Mouse (Mus musculus) retina, embryonic 14.5 days (tissue): ENCODE measurements at regions not wholly inside any gene's neighbourhood (a gene's known extent, or its start where the extent isn't known, plus 50 kb on each side); places are given as distances from the start of the nearest gene placed in this dataset.
A peak's percentile ranks its signal among the peaks of the same experiment; 100 is the strongest.

Experiments used
- DNase-seq: peaks from one replicate; pipeline ENCODE4 v3.0.0-alpha.2; 2015; ENCODE audit warnings: low spot score

DNA sequence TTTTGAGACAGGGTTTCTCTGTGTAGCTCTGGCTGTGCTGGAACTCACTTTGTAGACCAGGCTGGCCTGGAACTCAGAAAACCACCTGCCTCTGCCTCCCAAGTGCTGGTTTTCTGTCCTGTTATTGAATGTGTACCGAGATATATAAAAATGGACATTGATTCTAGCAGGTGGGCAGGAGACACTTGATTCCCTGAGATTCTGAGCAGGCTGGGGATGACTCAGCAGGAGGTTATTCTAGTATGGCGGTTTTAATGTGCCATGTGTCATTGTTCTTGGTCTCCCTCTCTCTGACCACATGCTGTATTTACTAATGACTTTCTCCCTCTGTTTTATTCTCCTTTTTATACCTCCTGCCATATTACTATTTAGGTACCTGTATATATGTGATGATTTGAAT is 517.2 kb upstream of the Pkn2 start:
- DNase-seq, result no peak

DNA sequence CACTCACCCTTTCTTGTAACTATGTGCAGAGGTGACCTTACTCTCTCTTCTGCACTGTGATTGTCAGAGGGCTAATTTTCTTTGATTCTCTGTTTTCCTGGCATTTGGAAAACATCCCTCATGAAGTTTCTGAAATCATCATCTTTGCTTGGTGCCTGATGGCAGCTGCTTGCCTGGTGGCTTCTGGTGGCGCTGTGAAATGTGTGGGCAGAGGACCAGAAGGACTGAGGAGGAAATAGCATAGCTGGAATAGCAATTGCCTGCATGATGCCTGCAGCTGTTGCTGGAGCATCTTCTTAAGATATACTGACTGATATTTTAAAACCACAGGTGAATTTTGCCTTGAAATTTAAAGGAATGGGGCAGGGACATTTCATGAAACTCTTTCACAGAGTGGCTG is 502.6 kb upstream of the Pkn2 start:
- no peak for DNase-seq

DNA sequence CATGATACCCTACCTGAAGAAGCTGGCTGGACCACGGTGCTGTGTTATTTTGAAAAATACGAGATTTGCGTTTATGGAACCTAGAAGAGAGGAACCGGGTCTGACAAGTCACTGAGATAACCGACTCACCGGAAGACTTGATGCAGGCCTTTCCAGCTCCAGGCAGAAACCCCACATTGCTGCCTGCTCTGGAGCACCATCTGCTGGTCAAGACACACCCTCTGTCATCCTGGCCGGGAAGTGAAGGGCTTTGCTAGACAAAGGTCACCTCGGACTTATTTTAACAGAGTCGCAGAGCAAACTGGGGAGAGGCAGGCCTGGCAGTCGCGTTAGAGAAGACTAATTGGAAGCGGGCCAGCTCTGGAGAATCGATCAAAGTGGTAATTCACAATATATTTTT is 497.4 kb upstream of the Pkn2 start:
- DNase-seq, result peak; percentile 81

DNA sequence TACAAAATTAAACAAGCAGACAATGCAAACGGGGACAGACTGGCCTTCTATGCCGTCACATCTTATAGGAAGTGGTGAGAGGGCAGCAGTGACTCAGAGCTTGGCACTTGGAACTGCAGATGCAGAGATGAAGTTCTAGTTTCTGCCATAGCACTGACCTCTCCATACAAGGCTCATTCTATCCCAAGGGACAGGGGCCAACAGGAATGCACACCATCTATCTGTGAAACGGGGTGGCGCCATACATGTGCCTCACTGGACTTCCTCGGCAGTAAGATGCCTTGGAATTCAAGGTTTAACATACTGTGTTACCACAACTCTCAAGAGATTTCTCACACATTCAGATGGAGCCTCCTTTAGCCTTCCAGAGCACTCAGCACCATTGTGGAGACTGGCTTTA is 495.6 kb upstream of the Pkn2 start:
- no peak for DNase-seq

DNA sequence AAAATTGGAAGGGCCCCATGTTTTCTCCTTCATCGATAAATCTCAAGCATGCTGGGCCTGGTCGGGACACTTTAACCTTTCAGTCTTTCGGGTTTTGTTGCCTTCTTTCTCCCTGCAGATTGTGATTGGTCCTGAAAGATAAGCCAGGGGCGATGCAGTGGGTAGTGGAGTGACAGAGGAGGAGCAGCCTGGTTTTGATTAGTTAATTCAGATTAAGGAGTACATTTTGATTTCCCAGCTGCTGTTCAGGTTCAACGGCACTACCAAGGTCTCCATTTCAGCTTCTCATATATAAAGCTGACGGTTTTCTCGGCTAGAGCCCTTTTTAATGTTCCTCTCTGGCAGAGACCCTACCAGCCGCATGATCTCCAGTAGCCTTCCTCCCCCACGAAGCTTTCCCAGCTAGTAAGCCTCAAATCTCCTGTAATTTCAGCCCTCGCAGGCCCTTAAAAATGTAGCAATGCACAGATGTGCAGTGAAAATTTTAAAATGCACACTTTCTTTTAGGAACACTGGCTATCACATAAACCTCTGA is 493.8 kb upstream of the Pkn2 start:
- DNase-seq, result no peak

DNA sequence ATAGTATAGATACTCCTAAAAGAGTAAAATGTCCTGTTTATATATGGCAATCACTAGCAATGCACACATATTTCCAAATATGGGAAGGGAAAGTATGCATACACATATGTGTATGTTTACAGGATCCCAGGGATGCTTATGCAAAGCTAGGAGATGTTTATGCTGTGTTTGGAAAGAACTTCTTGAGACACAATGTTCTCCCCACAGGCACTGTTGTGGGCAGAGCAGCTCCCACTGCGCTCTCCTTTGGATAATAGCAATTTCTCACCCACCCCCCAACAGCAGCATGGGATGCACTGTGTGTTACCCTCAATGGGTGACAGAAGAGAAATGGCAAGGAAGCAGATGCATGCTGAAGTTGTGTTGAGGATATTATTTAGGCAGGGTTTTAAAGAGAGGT is 491.7 kb upstream of the Pkn2 start:
- no peak for DNase-seq

DNA sequence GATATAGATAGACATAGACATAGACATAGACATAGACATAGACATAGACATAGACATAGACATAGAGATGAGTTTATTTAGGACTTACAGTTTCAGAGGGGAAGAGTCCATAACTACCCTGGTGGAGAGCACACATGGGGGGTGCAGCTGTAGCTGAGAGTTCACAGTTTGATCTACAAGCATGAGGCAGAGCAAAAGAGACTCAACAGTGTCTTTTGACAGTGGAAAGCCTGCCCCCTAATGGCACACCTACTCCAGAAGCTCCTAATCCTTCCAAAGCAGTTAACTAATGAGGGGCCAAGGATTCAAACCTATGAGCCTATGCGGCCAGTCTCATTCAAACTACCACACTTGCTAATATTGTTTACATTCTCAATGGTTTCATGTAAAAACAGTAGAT is 487.2 kb upstream of the Pkn2 start:
- DNase-seq, result no peak

DNA sequence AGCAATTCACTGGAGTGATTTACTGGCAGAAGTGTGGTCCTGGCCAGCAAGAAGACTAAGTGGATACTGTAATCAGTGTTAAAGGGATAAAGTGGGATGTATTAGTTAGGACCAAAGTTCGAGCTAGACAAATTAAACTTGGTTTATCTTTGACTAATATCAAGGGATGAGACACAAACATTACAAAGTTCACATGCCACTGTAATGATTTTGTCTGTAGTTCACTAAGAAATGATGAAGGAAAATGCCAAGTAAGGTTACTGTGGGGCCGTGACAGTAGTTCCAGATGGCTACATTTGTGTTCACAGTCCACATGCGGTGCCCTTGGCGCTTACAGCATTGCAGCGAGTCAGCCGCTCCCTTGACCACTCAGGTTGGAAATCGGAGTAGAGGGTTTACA is 458.2 kb upstream of the Pkn2 start:
- no peak for DNase-seq

DNA sequence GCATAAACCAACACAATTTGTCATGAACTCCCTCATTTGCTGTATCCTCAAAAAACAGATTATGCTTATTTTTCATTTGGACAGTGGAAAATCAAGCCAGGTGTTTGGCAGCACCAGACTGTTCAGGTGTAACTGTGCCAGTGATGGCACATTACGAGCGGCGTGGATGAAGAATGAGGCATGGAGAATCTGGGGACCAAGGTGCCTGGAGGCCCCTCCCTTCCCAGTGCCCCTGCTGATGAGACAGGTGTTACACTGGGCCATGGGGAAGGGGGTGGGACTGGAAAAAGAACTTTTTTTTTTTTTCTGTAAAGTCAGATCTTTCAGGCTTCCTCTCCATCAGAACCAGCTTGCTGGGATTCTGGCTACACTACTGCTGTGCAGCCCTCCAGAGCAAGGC is 451.5 kb upstream of the Pkn2 start:
- DNase-seq, result no peak

DNA sequence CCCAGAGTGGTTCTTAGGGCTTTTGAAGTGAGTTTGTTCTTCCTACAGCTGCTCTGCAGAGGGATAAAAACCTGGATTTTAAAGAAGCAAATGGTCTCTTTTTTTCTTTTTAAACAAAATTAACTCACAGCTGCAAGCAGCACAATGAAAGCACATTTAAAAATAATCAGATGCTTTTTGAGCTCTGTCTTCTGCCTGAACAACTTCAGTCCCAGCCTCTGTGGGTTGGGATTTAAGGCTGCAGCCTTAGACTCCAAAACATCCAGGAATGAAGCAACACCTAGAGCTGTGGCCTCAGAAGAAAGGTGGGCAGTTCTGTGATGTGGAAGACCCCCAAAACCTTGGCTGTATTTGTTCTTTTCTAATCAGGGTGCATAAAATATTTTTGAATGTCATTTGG is 446.7 kb upstream of the Pkn2 start:
- DNase-seq, result no peak

DNA sequence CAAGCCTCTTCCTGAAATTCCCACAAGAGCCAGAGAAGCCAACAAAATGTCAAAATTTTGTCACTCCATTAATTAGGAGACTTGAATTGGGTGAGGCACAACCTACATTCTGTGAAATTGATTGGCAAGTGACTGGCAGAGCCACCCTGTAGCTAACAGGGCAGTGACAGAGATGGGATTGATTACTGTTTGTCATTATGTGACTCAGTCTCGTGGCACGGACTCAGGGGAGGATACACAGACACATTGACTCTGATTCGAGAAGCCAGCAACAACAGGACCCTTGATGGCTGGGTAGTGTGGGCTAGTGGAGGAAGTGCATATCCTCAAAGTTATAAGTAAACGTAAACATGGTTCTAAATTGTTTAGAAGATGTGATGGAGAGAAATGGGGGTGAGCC is 445.8 kb upstream of the Pkn2 start:
- no peak for DNase-seq

DNA sequence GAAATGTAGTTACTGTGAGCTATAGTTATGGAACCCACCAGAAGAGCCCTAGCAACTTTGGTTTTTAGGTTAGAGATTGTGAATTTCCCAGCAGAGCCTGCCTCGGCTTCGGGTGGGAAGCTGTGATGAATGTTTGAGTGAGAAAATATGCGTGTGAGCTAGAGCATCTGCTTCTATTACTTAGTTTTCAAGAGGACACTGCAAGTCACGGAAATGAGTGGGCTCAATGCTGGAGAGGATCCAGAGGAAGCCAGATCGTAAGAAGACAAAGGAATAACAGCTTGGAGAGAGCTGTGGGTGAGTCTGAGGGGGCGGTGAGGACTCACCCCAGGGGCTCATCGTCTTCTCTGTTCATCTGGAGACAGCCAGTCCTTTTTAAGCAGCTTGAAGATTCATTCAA is 434.7 kb upstream of the Pkn2 start:
- no peak for DNase-seq

DNA sequence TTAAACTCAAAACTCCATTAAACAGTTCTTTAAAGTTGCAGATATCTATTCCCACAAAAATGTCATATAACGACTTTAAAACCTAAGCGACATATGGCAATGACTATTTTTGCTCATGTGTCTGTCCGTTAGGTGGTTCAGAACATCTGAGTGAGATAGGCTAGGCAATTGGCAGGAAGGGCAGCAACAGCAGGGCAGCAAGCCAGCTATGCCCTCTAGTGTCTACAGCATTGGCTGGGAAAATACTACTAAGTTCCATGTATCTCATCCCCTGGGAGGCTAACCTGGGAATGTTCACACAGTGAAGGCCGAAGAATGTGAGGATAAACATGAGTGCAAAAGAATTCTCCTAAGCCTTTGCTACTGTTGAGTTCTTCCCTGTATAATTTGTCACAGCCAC is 410.0 kb upstream of the Pkn2 start:
- no peak for DNase-seq

DNA sequence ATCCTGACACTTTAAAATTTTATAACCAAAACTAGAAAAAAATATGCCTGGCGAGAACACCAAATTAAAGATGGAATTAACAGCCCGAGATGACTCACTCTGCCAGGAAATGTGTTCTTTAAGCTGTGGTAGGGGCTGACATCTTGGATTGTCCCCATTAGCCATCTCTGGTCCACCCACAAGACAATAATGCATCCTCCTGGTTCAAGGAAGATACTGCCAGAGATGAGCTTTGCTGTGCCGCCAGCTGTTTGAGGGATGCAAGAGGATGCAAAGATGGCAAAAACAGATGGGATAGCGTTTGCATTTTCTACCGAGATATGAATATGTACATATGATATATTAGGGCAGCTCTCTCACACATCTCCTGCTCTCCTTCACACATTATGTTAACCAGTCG is 382.3 kb upstream of the Pkn2 start:
- no peak for DNase-seq

DNA sequence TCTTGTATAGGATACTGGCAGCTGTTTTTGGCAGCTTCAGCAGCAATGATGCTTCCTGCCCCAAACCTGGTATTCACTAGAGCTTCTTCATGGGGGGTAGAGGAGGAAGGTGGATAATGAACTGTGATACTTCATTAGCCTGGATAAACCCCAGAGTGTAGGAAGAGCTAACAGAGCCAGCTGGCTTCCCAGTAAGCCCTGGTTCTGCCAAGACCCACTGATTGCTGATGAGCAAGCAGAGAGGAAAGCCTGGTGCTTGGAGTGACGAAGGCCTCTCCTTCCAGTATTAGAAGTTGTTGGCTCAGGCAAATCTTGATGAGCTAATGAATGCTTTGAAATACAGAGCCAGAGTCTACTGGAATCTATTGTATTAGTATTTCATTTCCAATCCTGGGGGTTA is 370.8 kb upstream of the Pkn2 start:
- DNase-seq, result no peak

DNA sequence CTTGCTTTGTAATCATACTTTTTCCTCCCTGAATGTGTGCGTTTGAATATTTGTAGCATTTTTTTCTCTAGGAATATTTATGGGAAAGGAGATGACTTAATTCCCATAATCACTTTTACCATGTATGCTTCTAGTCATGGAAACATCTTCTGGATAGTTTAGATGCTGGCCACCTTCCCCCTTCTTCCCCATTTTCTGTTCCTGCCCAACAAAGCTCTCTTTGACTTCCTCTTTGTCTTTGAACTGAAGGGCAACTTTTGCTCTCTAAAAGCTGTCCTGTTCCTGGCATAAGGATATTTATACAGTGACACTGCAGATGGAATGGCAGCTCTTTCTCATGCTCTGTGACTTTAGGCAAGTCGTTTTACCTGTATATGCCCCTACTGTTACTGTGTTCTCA is 370.2 kb upstream of the Pkn2 start:
- no peak for DNase-seq

DNA sequence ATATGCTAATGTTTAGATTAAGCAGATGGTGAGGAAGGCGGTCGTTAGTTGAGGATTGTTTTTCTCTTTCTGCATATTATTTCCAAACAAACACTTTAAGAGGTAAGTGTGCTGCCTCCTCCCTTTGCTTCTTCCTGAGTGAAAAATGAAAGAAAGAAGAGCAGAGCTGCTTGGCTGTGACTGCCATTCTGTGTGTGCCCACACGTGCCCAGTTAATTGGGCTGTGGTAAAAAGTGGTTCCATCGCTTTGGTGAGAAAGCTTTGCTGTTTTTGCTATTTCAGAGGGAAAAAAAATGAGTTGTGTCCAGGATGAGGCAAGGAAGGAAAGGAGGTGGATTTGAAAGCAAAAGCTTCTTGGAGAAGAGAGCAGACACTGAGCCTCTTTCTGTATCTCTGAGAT is 360.9 kb upstream of the Pkn2 start:
- no peak for DNase-seq

DNA sequence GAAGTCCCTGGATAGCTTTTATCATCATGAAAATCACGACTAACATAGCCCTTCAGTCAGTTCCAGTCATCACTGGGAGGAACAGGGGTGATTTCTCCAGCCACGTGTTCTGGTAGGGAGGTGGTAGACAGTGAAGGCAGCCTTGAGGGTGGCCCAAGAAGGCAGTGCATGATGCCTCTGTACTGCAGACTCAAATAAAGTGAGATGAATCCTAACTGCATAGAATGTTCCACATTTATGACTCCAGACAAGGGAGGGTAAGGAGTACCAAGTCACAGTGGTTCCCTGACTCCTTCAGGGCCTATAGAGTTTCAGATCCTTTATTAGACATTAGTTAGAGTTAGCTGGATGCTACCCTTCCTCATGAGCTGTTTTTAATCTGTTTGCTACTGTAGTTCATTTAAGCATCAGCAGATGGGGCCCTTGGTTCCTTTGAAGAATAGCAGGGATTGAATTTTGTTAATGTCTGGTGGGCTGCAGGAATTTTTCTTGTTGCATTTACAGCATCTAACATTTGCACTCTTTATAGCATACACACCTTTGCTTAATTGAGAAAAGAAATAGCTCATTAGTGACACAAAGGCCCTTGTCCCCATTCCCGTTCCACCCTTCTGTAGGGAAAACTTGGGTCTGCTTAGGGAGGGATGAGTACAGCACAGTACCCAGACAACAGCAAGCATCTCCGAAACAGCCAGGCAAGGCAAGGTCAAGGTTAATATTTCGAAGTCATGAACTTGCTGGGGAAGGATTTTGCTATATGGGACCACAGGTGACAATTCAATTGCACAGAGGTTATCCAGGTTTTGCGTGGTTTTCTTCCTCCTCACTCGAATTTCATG is 359.0 kb upstream of the Pkn2 start:
- DNase-seq, result peak; percentile 57

DNA sequence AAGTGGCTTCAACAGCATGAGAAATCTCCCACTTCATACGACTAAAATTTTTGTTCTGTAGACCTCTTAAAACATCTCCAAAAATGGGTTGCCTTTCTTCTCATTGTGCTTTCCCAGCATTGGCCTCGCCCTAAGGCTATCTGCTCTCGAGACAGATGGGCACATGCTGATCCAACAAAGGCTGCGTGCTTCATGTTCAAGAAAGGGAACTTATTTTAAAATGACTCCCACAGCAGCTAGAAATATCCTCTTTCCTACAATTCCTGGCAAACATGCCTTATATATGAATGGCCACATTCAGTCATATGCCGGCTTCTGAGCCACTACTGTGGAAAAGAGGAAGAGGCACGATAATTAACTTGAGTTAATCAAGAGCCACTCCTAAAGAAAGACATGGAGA is 356.7 kb upstream of the Pkn2 start:
- no peak for DNase-seq

DNA sequence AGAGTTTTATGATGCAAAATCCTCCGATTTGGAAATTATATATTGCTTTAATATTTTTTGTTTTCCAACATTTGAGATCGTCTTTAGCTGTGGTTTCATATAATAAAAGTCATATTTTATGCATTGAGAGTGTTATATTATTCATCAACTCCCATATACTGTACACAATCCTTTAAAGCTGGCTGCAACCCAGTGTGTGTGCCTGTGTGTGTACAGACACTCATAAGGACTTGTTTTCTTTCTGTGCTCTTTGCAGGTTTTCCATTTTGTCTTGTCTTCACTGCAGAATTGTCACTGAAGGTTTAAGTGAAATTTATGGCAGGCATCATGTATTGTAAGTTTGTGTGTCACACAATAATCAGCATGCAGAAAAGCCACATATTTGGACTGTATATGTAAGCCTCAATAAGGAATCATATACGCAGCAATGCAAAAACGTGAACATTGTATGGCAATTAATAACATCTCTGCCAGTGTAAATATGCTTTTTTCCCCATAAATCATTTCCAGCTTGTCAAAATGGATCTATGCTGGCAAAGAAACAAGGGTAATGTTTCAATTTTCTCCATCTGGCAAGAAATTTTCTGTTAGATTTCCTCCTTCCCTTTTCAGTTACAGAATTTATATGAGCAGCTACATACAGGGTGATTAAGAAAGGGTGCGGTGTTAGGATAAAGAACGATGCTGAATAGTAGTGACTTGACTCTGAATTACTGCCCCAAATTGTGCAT is 342.4 kb upstream of the Pkn2 start:
- DNase-seq, result no peak

DNA sequence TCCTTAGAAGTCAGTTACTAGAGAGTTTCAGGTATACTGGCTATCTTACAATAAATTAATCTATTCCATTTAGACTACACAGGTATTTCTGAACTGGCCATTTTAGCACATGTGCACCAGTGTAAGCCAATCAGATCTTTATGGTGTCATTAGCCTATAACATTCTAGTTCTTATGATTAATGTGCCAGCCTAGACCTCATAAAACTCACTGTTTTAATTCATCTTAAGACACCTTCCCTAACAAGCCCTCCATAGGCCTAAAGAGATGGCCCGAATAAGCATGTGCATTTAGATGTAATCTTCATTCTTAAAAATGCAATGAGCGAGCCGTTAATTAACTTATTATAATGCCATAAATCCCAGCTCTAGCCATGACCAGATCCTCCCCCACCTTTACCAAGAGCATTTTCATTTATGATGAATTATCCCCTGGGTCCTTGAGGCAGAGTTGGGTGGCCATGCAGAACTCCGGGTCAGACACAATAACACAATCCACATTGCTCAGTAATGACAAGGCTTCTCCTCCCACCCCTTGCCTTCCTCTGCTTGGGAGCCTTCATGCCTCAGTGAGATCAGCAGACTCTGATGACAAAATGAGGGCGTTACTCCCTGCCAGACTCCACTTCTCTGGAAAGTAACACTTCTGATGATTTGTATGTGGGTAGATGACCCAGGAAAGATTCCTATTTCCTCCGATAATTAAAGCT is 311.6 kb upstream of the Pkn2 start:
- DNase-seq, result no peak

DNA sequence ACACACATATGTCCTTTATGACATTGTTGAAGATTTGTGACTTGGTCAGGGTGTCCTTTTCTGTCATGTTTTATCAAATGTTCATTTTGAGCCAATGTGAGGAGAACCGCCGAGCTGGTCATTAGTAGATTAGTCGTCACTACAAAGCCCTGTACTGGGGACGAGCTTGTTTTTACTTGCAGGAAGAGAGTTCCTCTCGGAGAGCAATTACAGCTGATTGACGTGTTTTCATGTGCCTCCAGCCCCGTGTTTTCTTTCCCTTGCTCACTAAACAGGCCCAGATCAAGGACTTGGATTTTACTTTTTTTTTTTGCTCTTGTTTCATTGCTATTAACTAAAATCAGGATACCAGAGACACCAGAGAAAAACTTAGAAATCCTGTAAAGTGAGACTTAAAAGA is 307.1 kb upstream of the Pkn2 start:
- DNase-seq, result no peak

DNA sequence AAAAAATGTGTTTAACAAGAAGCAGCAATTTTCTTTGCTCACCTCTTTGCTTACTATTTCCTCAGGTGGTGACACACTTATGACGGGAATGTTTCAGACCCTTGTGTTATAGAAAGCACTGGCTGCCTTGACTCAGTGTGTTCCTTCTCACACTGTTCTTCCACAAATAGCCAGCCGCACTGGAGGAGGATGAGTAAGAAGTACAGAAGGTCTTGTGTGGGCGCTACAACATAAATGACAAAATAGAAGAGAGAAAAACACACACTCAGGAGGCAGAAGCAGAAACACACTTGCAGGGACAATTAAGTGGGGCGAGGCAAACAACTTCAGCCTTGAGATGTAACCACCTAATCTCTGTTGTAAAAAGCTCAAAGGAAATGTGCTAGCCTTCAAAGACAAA is 292.2 kb upstream of the Pkn2 start:
- DNase-seq, result no peak
